Mouse (Mus musculus): ENCODE data around the gene Ano6.

Ano6 gene

DNA sequence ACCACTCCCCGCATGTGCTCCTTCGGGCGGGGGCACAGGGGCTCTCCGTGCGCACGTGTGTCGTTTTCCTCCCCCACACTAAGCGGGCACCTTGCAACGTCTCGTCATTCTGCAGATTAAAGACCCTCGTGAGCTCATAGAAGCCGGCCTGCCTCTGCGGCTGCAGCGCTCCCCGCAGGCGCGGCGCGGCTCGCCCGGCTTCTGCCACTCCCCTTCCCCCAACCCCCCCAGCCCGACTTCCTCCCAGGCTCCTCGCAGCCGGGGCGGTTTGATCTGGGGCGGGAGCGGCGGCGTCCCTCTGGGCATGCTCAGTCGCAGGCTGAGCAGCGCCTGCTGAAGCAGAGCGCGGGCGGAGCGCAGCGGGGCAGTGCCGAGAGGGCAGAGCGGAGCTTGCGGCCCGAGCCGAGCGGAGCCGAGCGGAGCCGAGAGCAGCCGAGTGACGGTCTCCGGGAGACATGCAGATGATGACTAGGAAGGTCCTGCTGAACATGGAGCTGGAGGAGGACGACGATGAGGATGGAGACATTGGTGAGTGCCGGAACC, at the start of gene Ano6:
TSS of gene Ano6 (plus strand) at position 315 of the 543 bp plus-strand sequence.
- DNase-seq (ENCODE audit: low spot score) = peak; percentile 94

DNA sequence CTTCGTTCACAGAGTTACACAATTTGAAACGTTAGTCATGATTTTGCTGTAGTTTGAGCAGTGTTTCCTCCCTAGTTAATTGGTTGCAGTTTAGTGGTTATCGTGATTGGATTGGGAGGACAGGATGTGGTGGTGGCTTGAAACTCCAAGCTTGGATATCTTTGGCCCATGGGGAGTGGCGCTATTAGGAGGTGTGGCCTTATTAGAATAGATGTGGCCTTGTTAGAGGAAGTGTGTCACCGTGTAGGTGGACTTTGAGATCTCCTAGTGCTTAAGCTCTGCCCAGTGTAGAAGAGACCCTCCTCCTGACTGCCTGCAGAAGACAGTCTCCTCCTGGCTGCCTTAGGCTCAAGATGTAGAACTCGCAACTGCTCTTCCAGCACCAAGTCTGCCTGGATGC, 47.7 kb upstream of the Ano6 start:
- DNase-seq (ENCODE audit: low spot score) = no peak

- DNase-seq (ENCODE audit: low spot score) = no peak
Observed at GRCm38 (mm10) chr15:95743856-95744255, 46.8 kb upstream of the Ano6 start.

DNA sequence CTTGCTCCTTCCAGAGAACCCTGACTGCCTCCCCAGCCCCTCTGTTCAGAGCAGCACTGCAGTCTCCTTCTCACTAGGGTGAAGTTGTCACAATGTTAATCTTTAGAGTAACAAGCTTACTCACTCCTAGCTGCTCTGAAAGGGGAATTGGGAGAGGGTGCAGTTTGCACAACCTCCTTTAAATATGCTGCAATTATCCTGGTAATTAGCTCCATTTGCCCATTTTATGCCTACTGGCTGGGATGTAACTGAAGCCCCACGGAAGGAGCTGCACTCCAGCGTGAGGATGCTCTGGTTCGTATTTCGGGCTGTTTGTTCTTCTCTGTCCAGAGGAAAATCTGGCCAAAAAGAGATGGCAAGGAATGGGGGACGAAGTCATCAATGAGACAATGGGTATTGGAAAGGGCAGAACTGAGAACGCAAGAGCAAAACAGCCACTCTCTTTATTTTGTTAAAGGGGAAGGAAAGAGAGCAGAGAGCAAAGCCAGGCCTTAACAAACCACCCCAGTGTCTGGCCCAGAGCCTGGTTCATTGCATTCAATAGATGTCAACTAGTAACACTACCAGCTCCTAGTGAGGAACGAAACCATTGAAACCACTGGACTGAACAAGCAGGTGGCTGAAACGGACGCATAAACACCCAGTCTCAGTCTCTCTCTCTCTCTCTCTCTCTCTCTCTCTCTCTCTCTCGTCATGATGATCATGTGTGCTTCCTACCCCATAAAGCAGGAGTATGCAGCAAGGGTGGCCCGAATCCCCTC, 45.1 kb upstream of the Ano6 start:
- no peak for DNase-seq (ENCODE audit: low spot score)

DNA sequence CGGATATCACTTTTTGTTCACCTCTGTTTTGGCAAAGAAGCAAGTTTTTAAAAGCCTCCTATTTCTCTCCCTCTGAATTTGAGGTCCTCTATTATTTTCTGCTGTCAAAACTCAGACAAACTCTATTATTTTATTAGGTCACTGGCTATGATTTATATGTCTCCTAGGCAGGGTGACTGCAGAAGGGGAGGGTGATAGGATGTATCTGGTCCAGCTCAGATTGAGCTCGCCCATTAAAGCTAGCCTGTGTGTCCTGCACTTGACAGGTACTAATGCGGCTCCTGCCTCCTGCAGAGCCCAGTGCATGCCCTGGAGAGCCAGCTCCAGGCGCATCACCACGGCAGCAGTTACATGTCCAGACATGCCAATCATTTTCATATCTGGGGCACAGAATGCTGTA, 44.1 kb upstream of the Ano6 start:
- DNase-seq (ENCODE audit: low spot score) = no peak

DNA sequence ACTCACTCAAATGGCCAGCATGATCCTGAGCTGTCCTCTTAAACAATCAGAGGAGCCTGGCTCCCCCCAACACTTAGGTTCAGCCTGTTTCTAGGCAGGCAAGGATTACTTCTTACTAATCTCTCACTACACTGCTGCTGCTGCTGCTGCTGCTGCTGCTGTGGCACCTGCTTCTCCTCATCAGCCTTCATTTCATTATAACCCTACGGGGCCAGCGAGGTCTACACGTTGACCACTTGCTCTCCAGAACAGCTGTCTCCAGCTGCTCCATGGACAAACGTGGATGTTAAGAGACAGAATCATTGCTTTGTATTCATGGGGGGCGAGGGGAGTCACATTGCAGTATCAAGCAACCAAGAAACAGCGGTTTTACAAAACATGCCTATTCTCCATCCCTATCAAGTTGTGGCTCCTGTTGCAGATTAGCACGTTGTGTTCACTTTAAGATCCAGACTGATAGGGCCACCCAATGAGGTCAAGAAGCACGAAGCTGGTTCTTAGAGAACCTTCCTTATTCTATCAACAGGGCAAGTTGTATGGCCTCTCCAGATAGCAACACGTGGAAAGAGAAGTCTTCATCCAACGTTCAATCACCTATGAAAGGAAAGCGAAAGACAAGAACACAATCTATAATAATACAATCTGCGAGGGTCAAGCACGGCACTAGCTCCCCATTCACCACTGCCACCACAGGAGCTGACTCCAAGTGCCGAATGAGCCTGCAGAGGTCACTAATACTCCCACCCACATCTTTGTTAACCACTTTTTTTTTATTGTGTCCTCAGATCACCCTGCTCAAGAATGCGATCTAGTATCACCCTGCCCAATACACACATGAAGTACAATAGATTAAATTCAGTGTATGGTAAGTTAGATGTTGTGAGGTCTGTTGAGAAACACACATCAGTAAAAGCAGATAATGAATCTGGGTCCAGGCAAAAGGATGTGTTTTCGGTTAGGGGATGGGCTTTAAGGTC, 43.4 kb upstream of the Ano6 start:
- DNase-seq (ENCODE audit: low spot score) = no peak

DNA sequence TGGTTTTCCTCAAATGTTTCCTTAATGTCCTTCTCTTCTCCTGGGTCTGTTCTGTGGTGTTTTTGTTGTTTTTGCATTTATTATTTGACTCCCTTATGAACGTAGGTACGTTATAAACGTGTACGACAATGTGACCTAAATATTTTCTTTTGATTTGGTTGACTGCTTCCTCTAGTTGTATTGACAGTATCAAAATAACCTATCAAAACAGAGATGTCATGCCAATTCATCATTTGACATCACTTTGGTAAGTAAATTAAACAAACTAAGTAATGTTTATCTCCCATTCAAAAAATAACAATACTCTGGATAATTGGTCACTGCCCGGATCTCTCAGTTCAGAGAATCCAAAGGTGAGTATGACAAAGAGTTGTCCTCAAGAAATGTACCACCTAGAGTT, 41.4 kb upstream of the Ano6 start:
- DNase-seq (ENCODE audit: low spot score) = no peak

DNA sequence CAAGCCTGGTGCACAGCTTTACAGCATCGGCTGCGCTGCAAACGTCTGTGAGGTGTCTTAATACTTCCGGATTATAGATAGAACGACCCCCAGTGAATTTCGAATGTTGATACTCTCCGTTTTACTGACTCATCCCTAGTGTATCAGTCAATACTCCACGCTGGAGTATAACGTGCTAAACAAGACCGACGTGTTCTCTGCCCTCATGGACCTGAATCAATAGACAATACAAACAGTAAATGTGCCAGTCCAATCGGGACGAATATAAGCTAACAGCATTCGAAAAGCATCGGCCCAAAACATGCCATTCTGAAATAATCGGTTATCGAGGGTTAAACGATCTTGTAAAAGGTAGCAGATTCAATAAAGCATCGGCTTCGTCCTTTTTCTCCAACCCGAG, 40.6 kb upstream of the Ano6 start:
- DNase-seq (ENCODE audit: low spot score) = no peak

- no peak for DNase-seq (ENCODE audit: low spot score)
Observed at GRCm38 (mm10) chr15:95751832-95752676, 38.6 kb upstream of the Ano6 start.

DNA sequence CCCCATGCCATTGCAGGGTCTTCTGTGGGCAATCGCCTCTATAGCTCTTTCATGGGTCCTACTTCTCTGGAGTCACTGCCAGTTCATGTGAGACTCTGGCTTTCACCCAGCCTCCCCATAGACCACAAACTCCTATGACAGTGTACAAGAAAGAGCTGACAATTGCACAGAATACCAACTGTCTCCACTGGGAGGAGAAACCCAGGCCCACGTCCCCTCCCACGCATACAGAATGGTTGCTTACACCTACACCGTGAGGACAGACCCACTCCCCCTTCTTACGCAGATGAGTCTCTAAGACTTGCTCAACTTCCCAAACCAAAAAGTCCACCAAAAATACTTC, 38.0 kb upstream of the Ano6 start:
- no peak for DNase-seq (ENCODE audit: low spot score)

GRCm38 (mm10) chr15:95753031-95753430, 37.6 kb upstream of the Ano6 start:
- DNase-seq (ENCODE audit: low spot score) = no peak

- DNase-seq (ENCODE audit: low spot score) = no peak
Observed at GRCm38 (mm10) chr15:95757169-95757568, 33.5 kb upstream of the Ano6 start.

DNA sequence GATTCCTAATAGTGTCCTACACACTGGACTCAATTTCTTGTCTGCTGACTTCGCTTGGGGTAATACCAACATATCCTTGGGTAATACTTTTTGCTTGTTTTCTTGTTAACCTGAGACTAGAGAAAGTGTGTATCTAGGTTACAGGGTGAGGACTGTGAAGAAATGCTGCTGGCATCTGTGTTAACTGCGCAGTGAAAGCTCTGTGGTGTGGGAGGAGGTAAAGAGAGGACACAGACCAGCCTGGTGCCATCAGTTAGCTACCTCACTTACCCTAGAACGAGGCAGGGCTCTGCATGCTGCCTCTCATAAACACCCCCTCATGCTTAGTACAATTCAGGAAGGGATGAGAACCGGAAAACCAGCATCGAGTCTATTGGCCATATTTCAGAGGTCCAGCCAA, 32.6 kb upstream of the Ano6 start:
- no peak for DNase-seq (ENCODE audit: low spot score)

GRCm38 (mm10) chr15:95758696-95759434, 31.8 kb upstream of the Ano6 start:
- DNase-seq (ENCODE audit: low spot score) = no peak

- no peak for DNase-seq (ENCODE audit: low spot score)
Observed at GRCm38 (mm10) chr15:95759857-95760256, 30.8 kb upstream of the Ano6 start.

DNA sequence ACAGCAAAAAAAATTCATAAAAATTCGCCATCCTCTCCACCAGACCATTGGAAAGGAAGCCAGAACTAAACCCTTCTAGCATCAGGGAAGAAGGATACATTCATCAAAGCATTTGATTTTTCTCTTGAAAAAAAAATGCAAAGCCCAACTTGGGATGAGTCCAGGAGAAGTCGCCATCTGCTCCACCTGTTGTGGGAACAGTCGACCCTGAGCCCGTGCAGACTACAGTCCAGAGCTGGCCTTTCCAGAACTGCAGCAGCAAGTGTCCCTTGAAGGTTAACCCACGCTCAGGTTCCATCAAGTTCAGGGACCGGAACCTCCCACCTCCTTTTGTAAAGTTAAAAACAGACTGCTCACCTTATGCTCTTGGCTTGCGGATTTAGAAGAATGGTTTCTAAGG, 29.2 kb upstream of the Ano6 start:
- DNase-seq (ENCODE audit: low spot score) = no peak

GRCm38 (mm10) chr15:95762661-95763303, 27.9 kb upstream of the Ano6 start:
- DNase-seq (ENCODE audit: low spot score) = peak; percentile 43

GRCm38 (mm10) chr15:95763464-95763863, 27.2 kb upstream of the Ano6 start:
- DNase-seq (ENCODE audit: low spot score) = no peak

GRCm38 (mm10) chr15:95765271-95765670, 25.4 kb upstream of the Ano6 start:
- no peak for DNase-seq (ENCODE audit: low spot score)

GRCm38 (mm10) chr15:95765936-95766335, 24.7 kb upstream of the Ano6 start:
- DNase-seq (ENCODE audit: low spot score) = no peak

- no peak for DNase-seq (ENCODE audit: low spot score)
Observed at GRCm38 (mm10) chr15:95767825-95768224, 22.8 kb upstream of the Ano6 start.

Measured in T-cell, adult 2 months (primary cell).